Mouse (Mus musculus): ENCODE measurements at regions not wholly inside any gene's neighbourhood (a gene's known extent, or its start where the extent isn't known, plus 50 kb on each side); places are given as distances from the start of the nearest gene placed in this dataset.

GRCm38 (mm10) chr14:68022925-68023324, 1271.2 kb downstream of the Synb start:
- TF ChIP-seq POLR2A (IDR thresholded peaks at IDR 0.05; ENCODE audit: low read depth, low read length) (no peak), CTCF (IDR thresholded peaks at IDR 0.05; ENCODE audit: borderline replicate concordance, insufficient read depth, low read length) (no peak)
